Mouse (Mus musculus) liver, embryonic 14.5 days (tissue): Measurements from ENCODE around the gene Fam160a2.

Experiments used
- CTCF ChIP-seq: IDR thresholded peaks from 2 replicates; pipeline ENCODE4 v1.5.1; 2016; ENCODE audit warnings: antibody characterized with exemption, low read depth, control low read depth
- EP300 ChIP-seq: IDR thresholded peaks from 2 replicates; pipeline ENCODE4 v1.6.1; 2016; ENCODE audit warnings: antibody characterized with exemption, low read depth

DNA sequence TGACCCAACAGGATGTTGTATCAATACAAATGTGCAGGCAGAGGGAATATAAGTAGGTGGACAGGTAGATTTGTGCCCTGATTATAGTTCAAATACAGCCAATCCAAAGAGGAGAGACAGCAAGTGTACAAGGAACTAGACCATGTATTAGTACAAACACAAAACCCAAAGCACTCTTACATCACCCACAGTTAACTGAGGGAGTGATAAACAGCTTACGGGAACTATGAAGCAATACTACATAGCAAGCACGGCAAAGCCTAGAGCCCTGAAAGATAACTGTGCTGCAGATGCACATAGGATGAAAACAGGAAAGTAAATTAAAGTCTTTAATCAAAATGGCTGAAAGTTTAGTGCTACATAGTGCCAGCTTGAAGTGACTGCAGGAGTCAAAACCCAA is 12.2 kb downstream of the Fam160a2 start:
- no peak for TF ChIP-seq CTCF
- no peak for TF ChIP-seq EP300
